Mouse (Mus musculus): ENCODE measurements around the gene Ttc37. TPM values are rescaled to one million over a fixed set of nuclear protein-coding genes. Genes with fewer than 3 reads are reported as not detected.

The Ttc37 gene
- polyA plus RNA-seq, 1 experiment from 2014 or later, result 23.5 TPM

- DNase-seq (ENCODE audit: low spot score) (no peak), ATAC-seq (replicated peaks; ENCODE audit: insufficient number of reproducible peaks, low FRiP score, low TSS enrichment, low read depth) (no peak)
- Histone ChIP-seq H3K4me2 (ENCODE audit: low read depth, low read length) (no peak overlapping the region), H3K4me1 (ENCODE audit: control insufficient read depth, insufficient read depth, low read length) (no peaks in the 10 kb centered on the region), H3K9me3 (replicated peaks; ENCODE audit: control insufficient read depth, low read length) (no peaks in the 10 kb centered on the region), H3K4me3 (ENCODE audit: low read depth, low read length) (no peak overlapping the region), H3K9ac (replicated peaks; ENCODE audit: low read length) (no peak overlapping the region), H3K36me3 (replicated peaks; ENCODE audit: control insufficient read depth, insufficient read depth, low read depth, low read length) (no peaks in the 10 kb centered on the region), H3K27me3 (ENCODE audit: control insufficient read depth, insufficient read depth, low read length) (0 out of 2 replicates have a peak, but pooled peaks cover under 1% of the 10 kb centered on the region), H3K27ac (replicated peaks; ENCODE audit: low read depth, low read length) (no peak overlapping the region)
- 90% methylated on average over 3 of the region's 3 CpGs for WGBS
Observed at GRCm38 (mm10) chr13:76062569-76062968, 36.0 kb upstream of the Ttc37 start.

GRCm38 (mm10) chr13:76063548-76063947 lies 35.0 kb upstream of the Ttc37 start:
- H3K27ac ChIP-seq (replicated peaks; ENCODE audit: low read depth, low read length), result no peak overlapping the region
- no peak for ATAC-seq (replicated peaks; ENCODE audit: insufficient number of reproducible peaks, low FRiP score, low TSS enrichment, low read depth)
- no peak for DNase-seq (ENCODE audit: low spot score)
- no peak overlapping the region for H3K9ac ChIP-seq (replicated peaks; ENCODE audit: low read length)
- no peak overlapping the region for H3K4me2 ChIP-seq (ENCODE audit: low read depth, low read length)
- no peaks in the 10 kb centered on the region for H3K36me3 ChIP-seq (replicated peaks; ENCODE audit: control insufficient read depth, insufficient read depth, low read depth, low read length)
- WGBS, result 86% methylated on average over 4 of the region's 4 CpGs
- H3K4me3 ChIP-seq (ENCODE audit: low read depth, low read length), result no peak overlapping the region
- H3K27me3 ChIP-seq (ENCODE audit: control insufficient read depth, insufficient read depth, low read length), result no peaks in the 10 kb centered on the region
- H3K9me3 ChIP-seq (replicated peaks; ENCODE audit: control insufficient read depth, low read length), result no peaks in the 10 kb centered on the region
- H3K4me1 ChIP-seq (ENCODE audit: control insufficient read depth, insufficient read depth, low read length), result no peaks in the 10 kb centered on the region

- no peaks in the 10 kb centered on the region for H3K4me1 ChIP-seq (ENCODE audit: control insufficient read depth, insufficient read depth, low read length)
- no peak overlapping the region for H3K9ac ChIP-seq (replicated peaks; ENCODE audit: low read length)
- H3K4me3 ChIP-seq (ENCODE audit: low read depth, low read length), result no peak overlapping the region
- H3K4me2 ChIP-seq (ENCODE audit: low read depth, low read length), result no peak overlapping the region
- H3K9me3 ChIP-seq (replicated peaks; ENCODE audit: control insufficient read depth, low read length), result no peaks in the 10 kb centered on the region
- 70% methylated on average over 13 of the region's 13 CpGs for WGBS
- DNase-seq (ENCODE audit: low spot score) (peak; percentile 36), ATAC-seq (replicated peaks; ENCODE audit: insufficient number of reproducible peaks, low FRiP score, low TSS enrichment, low read depth) (peak; percentile 91)
- no peaks in the 10 kb centered on the region for H3K27me3 ChIP-seq (ENCODE audit: control insufficient read depth, insufficient read depth, low read length)
- H3K27ac ChIP-seq (replicated peaks; ENCODE audit: low read depth, low read length), result no peak overlapping the region
- H3K36me3 ChIP-seq (replicated peaks; ENCODE audit: control insufficient read depth, insufficient read depth, low read depth, low read length), result no peaks in the 10 kb centered on the region
Observed at GRCm38 (mm10) chr13:76064363-76064945, 34.1 kb upstream of the Ttc37 start.

GRCm38 (mm10) chr13:76074323-76074722 lies 24.2 kb upstream of the Ttc37 start:
- DNase-seq (ENCODE audit: low spot score) (no peak), ATAC-seq (replicated peaks; ENCODE audit: insufficient number of reproducible peaks, low FRiP score, low TSS enrichment, low read depth) (no peak)
- Histone ChIP-seq H3K4me1 (ENCODE audit: control insufficient read depth, insufficient read depth, low read length) (no peaks in the 10 kb centered on the region), H3K27ac (replicated peaks; ENCODE audit: low read depth, low read length) (no peak overlapping the region), H3K9ac (replicated peaks; ENCODE audit: low read length) (no peak overlapping the region), H3K36me3 (replicated peaks; ENCODE audit: control insufficient read depth, insufficient read depth, low read depth, low read length) (no peaks in the 10 kb centered on the region), H3K4me2 (ENCODE audit: low read depth, low read length) (no peak overlapping the region), H3K4me3 (ENCODE audit: low read depth, low read length) (no peak overlapping the region), H3K27me3 (ENCODE audit: control insufficient read depth, insufficient read depth, low read length) (no peaks in the 10 kb centered on the region), H3K9me3 (replicated peaks; ENCODE audit: control insufficient read depth, low read length) (no peaks in the 10 kb centered on the region)
- 82% methylated on average over 1 of the region's 1 CpGs for WGBS

- Histone ChIP-seq H3K9ac (replicated peaks; ENCODE audit: low read length) (peak overlapping the region; percentile 65), H3K27ac (replicated peaks; ENCODE audit: low read depth, low read length) (peak overlapping the region; percentile 52; the same call in 1 of the 2 replicates), H3K27me3 (ENCODE audit: control insufficient read depth, insufficient read depth, low read length) (no peaks in the 10 kb centered on the region), H3K4me2 (ENCODE audit: low read depth, low read length) (peak overlapping the region; percentile 43), H3K36me3 (replicated peaks; ENCODE audit: control insufficient read depth, insufficient read depth, low read depth, low read length) (no peaks in the 10 kb centered on the region), H3K4me1 (ENCODE audit: control insufficient read depth, insufficient read depth, low read length) (no peaks in the 10 kb centered on the region), H3K4me3 (ENCODE audit: low read depth, low read length) (peak overlapping the region; percentile 53), H3K9me3 (replicated peaks; ENCODE audit: control insufficient read depth, low read length) (no peaks in the 10 kb centered on the region)
- ATAC-seq (replicated peaks; ENCODE audit: insufficient number of reproducible peaks, low FRiP score, low TSS enrichment, low read depth) (peak; percentile 85), DNase-seq (ENCODE audit: low spot score) (peak; percentile 58)
- WGBS, result 4% methylated on average over 16 of the region's 16 CpGs
Observed at GRCm38 (mm10) chr13:76098116-76098492, 430 bp upstream of the Ttc37 start.

- ATAC-seq (replicated peaks; ENCODE audit: insufficient number of reproducible peaks, low FRiP score, low TSS enrichment, low read depth), result no peak
- DNase-seq (ENCODE audit: low spot score), result no peak
- Histone ChIP-seq H3K4me2 (ENCODE audit: low read depth, low read length) (no peak overlapping the region), H3K27ac (replicated peaks; ENCODE audit: low read depth, low read length) (no peak overlapping the region), H3K27me3 (ENCODE audit: control insufficient read depth, insufficient read depth, low read length) (no peaks in the 10 kb centered on the region), H3K4me3 (ENCODE audit: low read depth, low read length) (no peak overlapping the region), H3K9me3 (replicated peaks; ENCODE audit: control insufficient read depth, low read length) (no peaks in the 10 kb centered on the region), H3K36me3 (replicated peaks; ENCODE audit: control insufficient read depth, insufficient read depth, low read depth, low read length) (no peaks in the 10 kb centered on the region), H3K9ac (replicated peaks; ENCODE audit: low read length) (no peak overlapping the region), H3K4me1 (ENCODE audit: control insufficient read depth, insufficient read depth, low read length) (no peaks in the 10 kb centered on the region)
- 92% methylated on average over 2 of the region's 2 CpGs for WGBS
Observed at GRCm38 (mm10) chr13:76101989-76102388, 3.5 kb downstream of the Ttc37 start.

GRCm38 (mm10) chr13:76109069-76109824 lies 10.7 kb downstream of the Ttc37 start:
- Histone ChIP-seq H3K9ac (replicated peaks; ENCODE audit: low read length) (no peak overlapping the region), H3K36me3 (replicated peaks; ENCODE audit: control insufficient read depth, insufficient read depth, low read depth, low read length) (no peaks in the 10 kb centered on the region; the same call in 1 of the 2 replicates), H3K27me3 (ENCODE audit: control insufficient read depth, insufficient read depth, low read length) (no peaks in the 10 kb centered on the region), H3K4me1 (ENCODE audit: control insufficient read depth, insufficient read depth, low read length) (no peaks in the 10 kb centered on the region), H3K4me3 (ENCODE audit: low read depth, low read length) (no peak overlapping the region), H3K27ac (replicated peaks; ENCODE audit: low read depth, low read length) (no peak overlapping the region), H3K9me3 (replicated peaks; ENCODE audit: control insufficient read depth, low read length) (no peaks in the 10 kb centered on the region), H3K4me2 (ENCODE audit: low read depth, low read length) (no peak overlapping the region)
- DNase-seq (ENCODE audit: low spot score) (no peak), ATAC-seq (replicated peaks; ENCODE audit: insufficient number of reproducible peaks, low FRiP score, low TSS enrichment, low read depth) (no peak)
- WGBS, result 93% methylated on average over 18 of the region's 18 CpGs

- ATAC-seq (replicated peaks; ENCODE audit: insufficient number of reproducible peaks, low FRiP score, low TSS enrichment, low read depth), result no peak
- 91% methylated on average over 4 of the region's 4 CpGs for WGBS
Observed at GRCm38 (mm10) chr13:76128799-76129198, 30.3 kb downstream of the Ttc37 start.

More at GRCm38 (mm10) chr13:76128799-76129198, 30.3 kb downstream of the Ttc37 start:
- Histone ChIP-seq H3K9ac (replicated peaks; ENCODE audit: low read length) (no peak overlapping the region), H3K27me3 (ENCODE audit: control insufficient read depth, insufficient read depth, low read length) (no peaks in the 10 kb centered on the region), H3K4me3 (ENCODE audit: low read depth, low read length) (no peak overlapping the region), H3K4me1 (ENCODE audit: control insufficient read depth, insufficient read depth, low read length) (no peaks in the 10 kb centered on the region), H3K36me3 (replicated peaks; ENCODE audit: control insufficient read depth, insufficient read depth, low read depth, low read length) (no peaks in the 10 kb centered on the region; the same call in 1 of the 2 replicates), H3K4me2 (ENCODE audit: low read depth, low read length) (no peak overlapping the region), H3K27ac (replicated peaks; ENCODE audit: low read depth, low read length) (no peak overlapping the region), H3K9me3 (replicated peaks; ENCODE audit: control insufficient read depth, low read length) (no peaks in the 10 kb centered on the region)
- no peak for DNase-seq (ENCODE audit: low spot score)
